Mouse (Mus musculus): Measurements from ENCODE around the gene Dlg1.

- no peak for TF ChIP-seq POLR2A (IDR thresholded peaks at IDR 0.05; ENCODE audit: control insufficient read depth, low read depth, low read length)
- no peak for TF ChIP-seq CTCF (IDR thresholded peaks at IDR 0.05; ENCODE audit: control insufficient read depth, insufficient read depth, insufficient replicate concordance, low read depth, low read length)
Measured at GRCm38 (mm10) chr16:31924368-31924767, 261.1 kb downstream of the Dlg1 start.
